Mouse (Mus musculus) MEL (cell line): ENCODE measurements around the gene Synpo2l.

Experiments
- BHLHE40 ChIP-seq: IDR thresholded peaks from 2 replicates; pipeline ENCODE4 v1.6.1; 2012; ENCODE audit warnings: low read depth, mild to moderate bottlenecking, inconsistent platforms, low read length, improper control_type of control experiment, borderline replicate concordance
- CHD2 ChIP-seq: IDR thresholded peaks from 2 replicates; pipeline ENCODE4 v1.6.1; 2011; ENCODE audit warnings: low read length, improper control_type of control experiment
- CTCF ChIP-seq, 3 experiments: IDR thresholded peaks in 2 of 3; conservative IDR thresholded peaks in 1 of 3; 2 replicates each; pipeline ENCODE4 v1.5.1; 2011 to 2012; ENCODE audit warnings: low read length in 3 of 3, low read depth in 2 of 3, mild to moderate bottlenecking in 2 of 3, improper control_type of control experiment in 1 of 3, inconsistent platforms in 1 of 3, mixed read lengths in 1 of 3, moderate library complexity in 1 of 3; ENCODE audit not compliant: control insufficient read depth in 1 of 3, insufficient read depth in 1 of 3, poor library complexity in 1 of 3, severe bottlenecking in 1 of 3
- E2F4 ChIP-seq: IDR thresholded peaks from 2 replicates; pipeline ENCODE4 v1.6.1; 2011; ENCODE audit warnings: low read depth, low read length, improper control_type of control experiment, borderline replicate concordance
- POLR2A ChIP-seq, 2 experiments: IDR thresholded peaks; 2 replicates each; pipeline ENCODE4 v1.6.1; 2011 to 2012; ENCODE audit warnings: low read length in 2 of 2, mild to moderate bottlenecking in 2 of 2, control low read depth in 1 of 2, improper control_type of control experiment in 1 of 2, low read depth in 1 of 2, moderate library complexity in 1 of 2; ENCODE audit not compliant: control insufficient read depth in 1 of 2, insufficient read depth in 1 of 2, poor library complexity in 1 of 2

DNA sequence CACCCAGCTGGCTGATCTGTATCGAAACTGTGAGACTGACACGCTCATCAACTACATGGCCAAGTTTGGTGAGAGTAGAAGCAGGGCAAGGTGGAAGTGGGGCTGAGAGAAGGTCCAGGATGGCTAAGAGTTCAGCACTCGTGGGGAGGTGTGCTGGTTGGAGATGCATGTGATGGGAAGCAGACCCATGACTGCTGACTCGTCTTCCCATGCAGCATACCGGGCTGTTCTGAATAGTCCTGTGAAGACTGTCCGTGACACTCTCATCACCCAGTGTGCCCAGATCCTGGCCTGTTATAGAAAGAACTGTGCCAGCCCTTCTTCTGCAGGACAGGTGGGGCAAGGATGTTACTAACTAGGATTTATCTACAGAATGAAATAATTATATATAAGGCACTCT is 23.6 kb upstream of the Synpo2l start:
- TF ChIP-seq POLR2A (IDR thresholded peaks at IDR 0.05; ENCODE audit: control insufficient read depth in 1 of 2, insufficient read depth in 1 of 2, low read depth in 1 of 2, low read length in 2 of 2, poor library complexity in 1 of 2) = peak in 1 of 2 experiments; percentile 25; a peak in 1 of 4 replicates
- no peak for TF ChIP-seq CTCF (IDR thresholded peaks at IDR 0.05 in 2 of 3, conservative IDR thresholded peaks at IDR 0.05 in 1 of 3; ENCODE audit: control insufficient read depth in 1 of 3, insufficient read depth in 1 of 3, low read depth in 2 of 3, low read length in 3 of 3, poor library complexity in 1 of 3, severe bottlenecking in 1 of 3)
- TF ChIP-seq CHD2 = no peak
- TF ChIP-seq BHLHE40 = no peak
- no peak for TF ChIP-seq E2F4
